Mouse (Mus musculus) bone marrow macrophage, adult 2 months (primary cell): Measurements from ENCODE around the gene Klk1.
"Not testable (repeated sequence)": the region's sequence is repeated elsewhere in the genome, so short reads cannot be mapped to it uniquely, and the experiment has no call there.

Experiments
- CTCF ChIP-seq: IDR thresholded peaks from 2 replicates; pipeline ENCODE4 v1.5.1; 2012; ENCODE audit warnings: low read depth, mild to moderate bottlenecking, low read length, moderate library complexity
- POLR2A ChIP-seq: IDR thresholded peaks from 2 replicates; pipeline ENCODE4 v1.6.1; 2012; ENCODE audit warnings: mild to moderate bottlenecking, low read depth, low read length, borderline replicate concordance

GRCm38 (mm10) chr7:44186516-44186915 is 38.6 kb upstream of the Klk1 start:
- not testable (repeated sequence) for TF ChIP-seq POLR2A, CTCF
